Mouse (Mus musculus) E14TG2a.4 (cell line): ENCODE measurements at regions not wholly inside any gene's neighbourhood (a gene's known extent, or its start where the extent isn't known, plus 50 kb on each side); places are given as distances from the start of the nearest gene placed in this dataset.

Experiments used
- CTCF ChIP-seq: conservative IDR thresholded peaks from 2 replicates; pipeline ENCODE4 v1.5.1; 2014; ENCODE audit warnings: low read length
- NANOG ChIP-seq: IDR thresholded peaks from 2 replicates; pipeline ENCODE4 v1.6.1; 2014; ENCODE audit warnings: borderline replicate concordance, low read length, mixed read lengths

DNA sequence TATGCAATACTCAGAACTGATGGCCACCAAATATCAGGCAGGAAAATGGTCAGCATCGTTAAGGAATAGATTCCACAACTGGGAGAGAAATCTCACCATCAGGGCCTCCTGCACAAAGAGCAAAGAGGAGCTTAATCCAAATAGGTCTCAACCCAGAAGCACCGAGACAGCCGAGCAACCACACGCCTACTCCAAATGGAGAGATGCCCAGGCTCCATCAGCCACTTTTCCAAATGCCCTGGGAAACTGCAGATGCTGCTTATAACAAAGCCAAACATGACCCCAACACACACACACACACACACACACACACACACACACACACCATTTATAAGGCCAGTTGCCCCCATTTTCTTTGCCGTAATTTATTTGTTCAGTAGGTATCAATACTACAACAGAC lies 136.2 kb upstream of the Castor2 start:
- TF ChIP-seq CTCF = no peak
- no peak for TF ChIP-seq NANOG
